Mouse (Mus musculus) c-Kit-negative CD71-positive TER-119-positive erythroid progenitor cells, embryonic 14.5 days (primary cell): ENCODE data around the gene Cfap43.

Experiments
- DNase-seq: peaks from one replicate; pipeline ENCODE4 v3.0.0-alpha.2; 2013; ENCODE audit warnings: low read depth, low spot score

The Cfap43 gene

GRCm38 (mm10) chr19:47795009-47795728 lies 123.9 kb downstream of the Cfap43 start:
- DNase-seq: peak; percentile 44

GRCm38 (mm10) chr19:47794331-47794730 lies 124.8 kb downstream of the Cfap43 start:
- DNase-seq: no peak

GRCm38 (mm10) chr19:47790316-47791020 lies 128.6 kb downstream of the Cfap43 start:
- no peak for DNase-seq

GRCm38 (mm10) chr19:47783898-47784297 lies 135.2 kb downstream of the Cfap43 start:
- DNase-seq: no peak

- DNase-seq: no peak
These were observed 138.1 kb downstream of the Cfap43 start for GRCm38 (mm10) chr19:47780972-47781371.

GRCm38 (mm10) chr19:47780145-47780544 lies 138.9 kb downstream of the Cfap43 start:
- DNase-seq: no peak

GRCm38 (mm10) chr19:47777847-47778246 lies 141.2 kb downstream of the Cfap43 start:
- no peak for DNase-seq

- no peak for DNase-seq
These were observed 163.5 kb downstream of the Cfap43 start for GRCm38 (mm10) chr19:47755625-47756024.

- DNase-seq: no peak
These were observed 164.2 kb downstream of the Cfap43 start for GRCm38 (mm10) chr19:47754931-47755330.

GRCm38 (mm10) chr19:47753921-47754320 lies 165.2 kb downstream of the Cfap43 start:
- no peak for DNase-seq

- no peak for DNase-seq
These were observed 166.6 kb downstream of the Cfap43 start for GRCm38 (mm10) chr19:47752456-47752855.

GRCm38 (mm10) chr19:47750391-47750790 lies 168.7 kb downstream of the Cfap43 start:
- no peak for DNase-seq

GRCm38 (mm10) chr19:47748950-47749349 lies 170.1 kb downstream of the Cfap43 start:
- no peak for DNase-seq

- no peak for DNase-seq
These were observed 172.0 kb downstream of the Cfap43 start for GRCm38 (mm10) chr19:47747072-47747471.

GRCm38 (mm10) chr19:47731931-47732330 lies 187.2 kb downstream of the Cfap43 start:
- DNase-seq: peak; percentile 58

- peak; percentile 93 for DNase-seq
These were observed 187.8 kb downstream of the Cfap43 start, which contains the start of gene Sfr1 for GRCm38 (mm10) chr19:47731071-47731881. Gene Sfr1 (plus strand): TSS chr19:47731682.

GRCm38 (mm10) chr19:47730691-47731070 lies 188.4 kb downstream of the Cfap43 start:
- peak; percentile 60 for DNase-seq

GRCm38 (mm10) chr19:47725643-47726140 lies 193.4 kb downstream of the Cfap43 start:
- DNase-seq: no peak

GRCm38 (mm10) chr19:47724903-47725302 lies 194.2 kb downstream of the Cfap43 start:
- DNase-seq: no peak

- no peak for DNase-seq
These were observed 196.6 kb downstream of the Cfap43 start for GRCm38 (mm10) chr19:47722471-47722870.

- no peak for DNase-seq
These were observed 199.9 kb downstream of the Cfap43 start for GRCm38 (mm10) chr19:47719147-47719546.

- no peak for DNase-seq
These were observed 202.9 kb downstream of the Cfap43 start for GRCm38 (mm10) chr19:47716144-47716543.
